Mouse (Mus musculus) G1E-ER4 (cell line): ENCODE data around the gene Mrps31. TPM values are rescaled to one million over a fixed set of nuclear protein-coding genes. Genes with fewer than 3 reads are reported as not detected.

Experiments
- GATA1 ChIP-seq: IDR thresholded peaks from one replicate; pipeline ENCODE4 v1.8.0; 2012; ENCODE audit warnings: low read length, inconsistent platforms
- polyA plus RNA-seq: library from polyadenylated mRNA; stranded (reverse); fragments of >175 nt; gene quantifications from 2 replicates; pipeline ENCODE4 v1.2.3, GENCODE M21; 2012

Gene Mrps31
- polyA plus RNA-seq = 1.3 and 2.0 TPM in 2 replicates

- no peak for TF ChIP-seq GATA1
Observed at GRCm38 (mm10) chr8:22411282-22411702, at the start of gene Mrps31. Gene Mrps31 (plus strand): TSS chr8:22411361.

- no peak for TF ChIP-seq GATA1
Observed at GRCm38 (mm10) chr8:22376311-22376710, 34.9 kb upstream of the Mrps31 start.

GRCm38 (mm10) chr8:22376903-22377302, 34.3 kb upstream of the Mrps31 start:
- no peak for TF ChIP-seq GATA1

GRCm38 (mm10) chr8:22380934-22381333, 30.2 kb upstream of the Mrps31 start:
- no peak for TF ChIP-seq GATA1

GRCm38 (mm10) chr8:22382824-22383595, 28.2 kb upstream of the Mrps31 start:
- no peak for TF ChIP-seq GATA1

- no peak for TF ChIP-seq GATA1
Observed at GRCm38 (mm10) chr8:22385158-22385557, 26.0 kb upstream of the Mrps31 start.

- no peak for TF ChIP-seq GATA1
Observed at GRCm38 (mm10) chr8:22389874-22390273, 21.3 kb upstream of the Mrps31 start.

GRCm38 (mm10) chr8:22390766-22391463, 20.2 kb upstream of the Mrps31 start:
- TF ChIP-seq GATA1 = no peak

GRCm38 (mm10) chr8:22394471-22394870, 16.7 kb upstream of the Mrps31 start:
- TF ChIP-seq GATA1 = no peak

GRCm38 (mm10) chr8:22395256-22395655, 15.9 kb upstream of the Mrps31 start:
- TF ChIP-seq GATA1 = no peak

GRCm38 (mm10) chr8:22397811-22398141, 13.4 kb upstream of the Mrps31 start:
- no peak for TF ChIP-seq GATA1

- TF ChIP-seq GATA1 = no peak
Observed at GRCm38 (mm10) chr8:22398142-22398951, 12.8 kb upstream of the Mrps31 start, which contains the start of gene Slc25a15. Gene Slc25a15 (minus strand): TSS chr8:22398597.

- TF ChIP-seq GATA1 = no peak
Observed at GRCm38 (mm10) chr8:22399285-22399880, 11.8 kb upstream of the Mrps31 start.

GRCm38 (mm10) chr8:22400593-22400992, 10.6 kb upstream of the Mrps31 start:
- TF ChIP-seq GATA1 = no peak

GRCm38 (mm10) chr8:22403235-22403634, 7.9 kb upstream of the Mrps31 start:
- no peak for TF ChIP-seq GATA1

GRCm38 (mm10) chr8:22405733-22406132, 5.4 kb upstream of the Mrps31 start:
- TF ChIP-seq GATA1 = no peak
